Mouse (Mus musculus) gastrocnemius, adult 2 months (tissue): ENCODE data around the gene Ltbp4. TPM values are rescaled to one million over a fixed set of nuclear protein-coding genes. Genes with fewer than 3 reads are reported as not detected.

Source experiments
- DNase-seq: peaks from one replicate; pipeline ENCODE4 v3.0.0; 2022
- H3K27ac ChIP-seq: fragments of 200-600 bp; 2 replicates; pipeline ENCODE4 v1.8.1; 2022; ENCODE audit warnings: mild to moderate bottlenecking
- H3K4me3 ChIP-seq: fragments of 200-600 bp; 2 replicates; pipeline ENCODE4 v1.8.1; 2022; ENCODE audit warnings: mild to moderate bottlenecking, moderate library complexity
- CTCF ChIP-seq: fragments of 200-600 bp; IDR thresholded peaks from 2 replicates; pipeline ENCODE4 v1.8.1; 2022; ENCODE audit warnings: antibody characterized with exemption, mild to moderate bottlenecking, moderate library complexity
- intact Hi-C: fragments of 180-260 bp; cut with DNase I; formaldehyde crosslinking; loops from one replicate; pipeline ENCODE4 v1.15.1; 2025
- total RNA-seq, 2 experiments: library from RNA; stranded (reverse); gene quantifications; 2 replicates each; pipeline ENCODE4 v1.2.3; 2021

Gene Ltbp4
- total RNA-seq, 2 experiments from 2014 or later = 48.0 to 81.2 TPM

- intact Hi-C loops = no loop called here
- DNase-seq = no peak
- Histone ChIP-seq H3K4me3 (no peak overlapping the region), H3K27ac (no peak overlapping the region)
- no peak for TF ChIP-seq CTCF
Measured at GRCm38 (mm10) chr7:27319411-27319810, 18.1 kb downstream of the Ltbp4 start.

- Histone ChIP-seq H3K27ac (peak overlapping the region; percentile 70), H3K4me3 (peak overlapping the region; percentile 11; the same call in 1 of the 2 replicates)
- no peak for TF ChIP-seq CTCF
- intact Hi-C loops = no loop called here
- DNase-seq = peak; percentile 93
Measured at GRCm38 (mm10) chr7:27315958-27316357, 21.5 kb downstream of the Ltbp4 start.

DNA sequence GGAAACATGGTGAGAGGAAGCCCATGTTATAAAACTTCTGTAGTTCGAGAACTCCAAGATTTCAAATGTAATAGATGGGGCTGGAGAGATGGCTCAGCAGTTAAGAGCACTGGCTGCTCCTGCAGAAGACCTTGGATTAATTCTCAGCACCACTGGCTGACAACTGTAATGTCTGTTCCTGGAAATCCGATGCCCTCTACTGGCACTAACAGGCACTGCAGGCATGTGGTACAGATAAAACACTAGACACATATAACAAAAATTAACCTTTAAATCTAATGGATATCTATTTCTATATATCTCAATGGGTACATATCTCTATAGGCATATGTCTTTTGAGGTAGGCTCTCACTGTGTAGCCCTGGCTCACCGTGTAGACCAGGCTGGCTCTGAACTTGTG is 23.1 kb downstream of the Ltbp4 start:
- peak; percentile 37 for TF ChIP-seq CTCF
- DNase-seq = no peak
- Histone ChIP-seq H3K27ac (no peak overlapping the region), H3K4me3 (no peak overlapping the region)
- intact Hi-C loops = no loop called here

GRCm38 (mm10) chr7:27311651-27312284 is 25.7 kb downstream of the Ltbp4 start:
- no peak for DNase-seq
- TF ChIP-seq CTCF = no peak
- intact Hi-C loops = no loop called here
- H3K27ac ChIP-seq = no peak overlapping the region
- no peak overlapping the region for H3K4me3 ChIP-seq

DNA sequence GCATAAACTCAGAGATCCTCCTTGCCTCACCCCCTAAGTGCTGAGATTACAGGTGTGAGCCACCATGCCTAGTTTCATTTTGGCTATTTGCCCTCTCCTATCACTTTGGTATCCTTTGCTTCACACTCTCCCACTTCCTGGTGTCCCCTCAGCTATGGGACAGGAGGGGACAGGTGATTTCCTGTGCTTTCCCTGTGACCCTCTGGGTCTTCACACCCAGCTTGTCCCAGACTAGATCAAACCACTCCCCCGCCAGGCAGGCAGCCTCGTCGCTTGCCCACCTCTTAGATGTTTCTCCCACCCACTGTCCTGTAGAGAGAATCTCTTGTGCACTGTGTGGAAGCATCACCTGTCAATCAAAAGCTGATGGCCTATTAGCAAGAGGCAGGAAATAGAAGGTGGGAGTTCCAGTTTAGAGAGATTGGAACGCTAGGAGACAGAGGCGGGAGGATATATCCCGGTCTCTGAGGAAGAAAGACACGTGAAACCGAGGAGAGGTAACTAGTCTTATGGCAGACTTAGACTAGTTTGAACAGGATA is 26.4 kb downstream of the Ltbp4 start:
- intact Hi-C loops = no loop called here
- Histone ChIP-seq H3K4me3 (no peak overlapping the region), H3K27ac (peak overlapping the region; percentile 32; the same call in 1 of the 2 replicates)
- no peak for DNase-seq
- TF ChIP-seq CTCF = no peak

DNA sequence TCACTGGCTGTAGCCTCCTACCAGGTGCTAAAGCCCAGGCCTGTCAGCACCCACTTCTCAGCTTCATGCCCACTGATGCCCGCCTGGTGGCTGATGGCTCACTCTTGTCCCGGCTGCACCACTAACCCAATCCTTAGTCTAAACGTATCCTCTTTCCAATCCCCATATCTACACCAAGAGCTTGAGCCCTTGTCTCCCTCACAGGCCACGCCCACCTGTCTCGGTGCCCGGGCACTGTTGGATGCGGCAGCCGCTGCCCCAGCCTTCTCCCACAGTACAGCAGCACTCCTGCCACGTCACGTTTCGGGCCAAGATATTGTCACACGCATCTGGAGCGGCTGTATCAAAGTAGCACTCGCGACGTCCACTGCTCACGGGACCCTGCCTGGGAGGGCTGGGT is 27.2 kb downstream of the Ltbp4 start:
- H3K4me3 ChIP-seq = peak overlapping the region; percentile 53
- DNase-seq = peak; percentile 74
- H3K27ac ChIP-seq = peak overlapping the region; percentile 32; the same call in 1 of the 2 replicates
- no peak for TF ChIP-seq CTCF
- intact Hi-C loops = no loop called here

DNA sequence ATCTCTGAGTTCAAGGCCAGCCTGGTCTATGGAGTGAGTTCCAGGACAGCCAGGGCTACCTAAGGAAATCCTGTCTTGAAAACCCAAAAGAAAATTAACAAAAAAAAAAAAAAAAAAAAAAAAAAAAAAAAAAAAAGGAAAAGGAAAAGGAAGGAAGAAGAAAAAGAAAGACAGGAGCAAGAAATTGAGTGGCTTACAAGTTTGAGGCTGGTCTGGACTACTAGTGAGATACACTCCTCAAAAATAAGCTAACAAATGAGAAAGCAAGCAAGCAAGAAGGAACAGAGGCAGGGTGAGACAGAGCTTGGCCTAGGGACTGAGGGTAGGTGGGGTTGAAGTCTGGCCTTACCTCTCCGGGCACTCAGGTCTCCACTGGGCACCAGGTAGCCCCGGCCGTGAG is 27.7 kb downstream of the Ltbp4 start:
- intact Hi-C loops = no loop called here
- H3K4me3 ChIP-seq = no peak overlapping the region
- DNase-seq = no peak
- H3K27ac ChIP-seq = peak overlapping the region; percentile 32; the same call in 1 of the 2 replicates
- no peak for TF ChIP-seq CTCF

GRCm38 (mm10) chr7:27308821-27309549 is 28.5 kb downstream of the Ltbp4 start:
- DNase-seq = no peak
- H3K4me3 ChIP-seq = 0 out of 2 replicates have a peak overlapping the region, but pooled peaks have one; percentile 26

DNA sequence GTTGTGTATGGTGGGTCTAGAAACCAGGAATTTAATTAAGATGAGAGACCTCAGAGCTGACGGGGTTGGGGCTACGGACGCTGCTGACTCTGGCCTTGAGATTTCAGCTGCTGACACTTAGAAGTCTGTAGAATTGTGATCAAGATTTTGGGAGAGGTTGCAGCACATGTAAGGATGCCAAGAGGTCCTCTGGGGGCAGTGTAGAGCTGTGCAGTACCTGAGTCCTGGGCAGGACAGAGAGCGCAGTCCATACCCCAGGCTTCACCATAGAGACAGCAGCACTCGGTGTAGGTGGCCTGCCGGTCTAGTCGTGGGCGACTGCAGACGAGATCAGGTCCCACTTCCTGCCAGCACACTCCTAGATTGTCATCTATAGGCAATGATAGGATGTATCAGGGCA is 29.9 kb downstream of the Ltbp4 start:
- intact Hi-C loops = no loop called here
- peak; percentile 24; the same call in 1 of the 2 replicates for TF ChIP-seq CTCF
- no peak overlapping the region for H3K27ac ChIP-seq
- H3K4me3 ChIP-seq = no peak overlapping the region
- DNase-seq = no peak

More at GRCm38 (mm10) chr7:27308821-27309549, 28.5 kb downstream of the Ltbp4 start:
- H3K27ac ChIP-seq = peak overlapping the region; percentile 43; the same call in 1 of the 2 replicates
- TF ChIP-seq CTCF = no peak
- intact Hi-C loops = no loop called here

GRCm38 (mm10) chr7:27306161-27307160 is 31.0 kb downstream of the Ltbp4 start:
- TF ChIP-seq CTCF = peak; percentile 67
- no peak overlapping the region for H3K4me3 ChIP-seq
- intact Hi-C loops = no loop called here
- peak; percentile 64 for DNase-seq
- H3K27ac ChIP-seq = no peak overlapping the region

DNA sequence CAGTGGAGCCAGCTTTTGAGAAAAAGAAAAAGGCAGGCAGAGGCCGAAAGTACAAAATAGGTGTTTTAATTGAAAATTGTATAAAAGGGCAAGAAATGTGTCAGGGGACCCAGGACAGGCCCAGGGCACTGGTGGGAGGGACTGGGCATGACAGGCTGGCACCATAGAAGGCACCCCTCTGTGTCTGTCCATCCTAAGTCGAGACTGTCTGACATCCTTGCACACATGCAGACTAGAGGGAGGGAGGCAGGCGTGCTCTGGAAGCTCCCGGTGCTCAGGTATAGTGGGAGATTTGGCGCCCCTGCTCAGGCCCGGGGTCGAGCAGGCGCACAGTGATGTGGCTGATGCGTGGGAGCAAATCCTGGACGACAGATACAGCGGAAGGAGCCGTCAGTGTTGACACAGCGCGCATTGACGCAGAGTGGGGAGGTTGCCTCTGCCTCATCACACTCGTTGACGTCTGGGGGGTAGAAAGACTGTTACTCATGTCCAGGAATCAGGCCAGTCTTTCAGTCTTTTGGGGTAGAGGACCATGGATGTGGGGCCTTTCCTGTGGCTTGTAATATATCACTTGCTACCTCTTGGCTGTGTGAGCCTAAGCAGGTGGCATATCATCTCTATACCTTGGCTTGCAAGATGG is 32.3 kb downstream of the Ltbp4 start:
- no peak for TF ChIP-seq CTCF
- intact Hi-C loops = no loop called here
- no peak for DNase-seq
- H3K27ac ChIP-seq = peak overlapping the region; percentile 59
- no peak overlapping the region for H3K4me3 ChIP-seq

DNA sequence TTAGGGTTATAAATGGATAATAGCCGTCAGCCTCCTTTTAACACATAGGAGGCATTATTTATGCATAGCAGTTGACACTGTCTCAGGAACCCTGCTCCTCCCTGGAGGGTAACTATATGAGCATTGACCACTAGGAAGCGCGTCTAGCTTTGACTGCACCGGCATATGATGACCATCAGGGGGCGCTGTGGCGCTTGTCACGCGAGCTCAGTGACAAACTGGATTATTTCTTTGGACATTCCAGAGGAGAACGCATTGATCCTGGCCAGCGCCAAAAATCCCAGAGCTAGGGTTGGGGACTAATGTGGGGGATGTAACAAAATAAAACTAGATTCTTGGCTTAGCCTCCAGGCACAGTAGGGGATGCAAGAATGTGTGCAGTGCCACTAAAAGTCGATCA is 35.3 kb downstream of the Ltbp4 start:
- DNase-seq = peak; percentile 79
- no peak; the same call in 1 of the 2 replicates for TF ChIP-seq CTCF
- H3K27ac ChIP-seq = no peak overlapping the region
- no peak overlapping the region for H3K4me3 ChIP-seq
- intact Hi-C loops = loop anchor here (1.0 kb wide), 2 partner anchors 27 to 82 kb away; no protein-coding TSS in a partner anchor
